Mouse (Mus musculus): ENCODE data around the gene Asb4.
"Not testable (repeated sequence)": the region's sequence is repeated elsewhere in the genome, so short reads cannot be mapped to it uniquely, and the experiment has no call there.

Asb4 gene

GRCm38 (mm10) chr6:5383336-5384177 lies at the start of gene Asb4:
Asb4 (plus strand) TSS chr6:5383386.
- DNase-seq (ENCODE audit: low read depth) = no peak

- no peak for DNase-seq (ENCODE audit: low read depth)
Measured at GRCm38 (mm10) chr6:5334021-5334420, 49.2 kb upstream of the Asb4 start.

GRCm38 (mm10) chr6:5336016-5336415 lies 47.2 kb upstream of the Asb4 start:
- not testable (repeated sequence) for DNase-seq (ENCODE audit: low read depth)

GRCm38 (mm10) chr6:5338781-5339180 lies 44.4 kb upstream of the Asb4 start:
- DNase-seq (ENCODE audit: low read depth) = not testable (repeated sequence)

- DNase-seq (ENCODE audit: low read depth) = not testable (repeated sequence)
Measured at GRCm38 (mm10) chr6:5339283-5339682, 43.9 kb upstream of the Asb4 start.

GRCm38 (mm10) chr6:5344255-5344654 lies 38.9 kb upstream of the Asb4 start:
- DNase-seq (ENCODE audit: low read depth) = no peak

- no peak for DNase-seq (ENCODE audit: low read depth)
Measured at GRCm38 (mm10) chr6:5357873-5358272, 25.3 kb upstream of the Asb4 start.

- DNase-seq (ENCODE audit: low read depth) = no peak
Measured at GRCm38 (mm10) chr6:5360402-5360801, 22.8 kb upstream of the Asb4 start.

- DNase-seq (ENCODE audit: low read depth) = no peak
Measured at GRCm38 (mm10) chr6:5361987-5362386, 21.2 kb upstream of the Asb4 start.

GRCm38 (mm10) chr6:5365845-5366244 lies 17.3 kb upstream of the Asb4 start:
- DNase-seq (ENCODE audit: low read depth) = no peak

- DNase-seq (ENCODE audit: low read depth) = no peak
Measured at GRCm38 (mm10) chr6:5376884-5377283, 6.3 kb upstream of the Asb4 start.

GRCm38 (mm10) chr6:5379048-5379447 lies 4.1 kb upstream of the Asb4 start:
- DNase-seq (ENCODE audit: low read depth) = no peak

GRCm38 (mm10) chr6:5379781-5380623 lies 3.2 kb upstream of the Asb4 start:
- DNase-seq (ENCODE audit: low read depth) = no peak

- no peak for DNase-seq (ENCODE audit: low read depth)
Measured at GRCm38 (mm10) chr6:5380624-5381252, 2.4 kb upstream of the Asb4 start.

GRCm38 (mm10) chr6:5381918-5382582 lies 1.1 kb upstream of the Asb4 start:
- DNase-seq (ENCODE audit: low read depth) = no peak

GRCm38 (mm10) chr6:5382583-5383215 lies 487 bp upstream of the Asb4 start:
- peak; percentile 71 for DNase-seq (ENCODE audit: low read depth)

- DNase-seq (ENCODE audit: low read depth) = peak; percentile 77
Measured at GRCm38 (mm10) chr6:5384178-5384490, 948 bp downstream of the Asb4 start.

- DNase-seq (ENCODE audit: low read depth) = no peak
Measured at GRCm38 (mm10) chr6:5385161-5385640, 2.0 kb downstream of the Asb4 start.

GRCm38 (mm10) chr6:5386486-5386885 lies 3.3 kb downstream of the Asb4 start:
- no peak for DNase-seq (ENCODE audit: low read depth)

GRCm38 (mm10) chr6:5387396-5387795 lies 4.2 kb downstream of the Asb4 start:
- no peak for DNase-seq (ENCODE audit: low read depth)

GRCm38 (mm10) chr6:5390298-5390697 lies 7.1 kb downstream of the Asb4 start:
- DNase-seq (ENCODE audit: low read depth) = no peak

- no peak for DNase-seq (ENCODE audit: low read depth)
Measured at GRCm38 (mm10) chr6:5390952-5391351, 7.8 kb downstream of the Asb4 start.
